Mouse (Mus musculus) cerebellum, adult 2 months (tissue): ENCODE measurements around the gene Garnl3.

Source experiments
- CTCF ChIP-seq: fragments of 200-500 bp; IDR thresholded peaks from 2 replicates; pipeline ENCODE4 v1.5.1; 2011; ENCODE audit warnings: low read depth, mild to moderate bottlenecking, control low read depth, low read length, moderate library complexity, borderline replicate concordance; ENCODE audit not compliant: insufficient read depth
- POLR2A ChIP-seq: fragments of 200-500 bp; IDR thresholded peaks from 2 replicates; pipeline ENCODE4 v1.6.1; 2011; ENCODE audit warnings: low read length, control low read depth, borderline replicate concordance; ENCODE audit not compliant: insufficient read depth

DNA sequence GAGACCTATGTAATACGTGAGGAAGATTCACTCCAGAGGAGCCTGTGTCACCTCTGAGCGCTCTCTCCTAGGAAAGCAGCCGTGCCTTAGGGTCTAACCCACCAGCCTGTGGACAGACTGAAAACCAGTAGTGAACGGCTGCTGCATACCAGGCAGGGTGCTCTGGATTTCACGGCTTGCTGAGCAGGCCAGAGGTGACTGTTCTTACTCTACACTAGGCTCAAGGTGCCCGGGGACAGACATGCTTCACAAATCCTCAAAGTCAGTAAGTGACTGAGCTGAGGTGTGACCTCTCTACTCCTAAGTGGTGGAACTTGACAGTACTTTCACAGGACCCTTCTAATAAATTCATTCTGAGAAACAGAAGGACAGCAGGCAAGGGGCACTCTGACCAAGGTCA is 108.6 kb downstream of the Garnl3 start:
- TF ChIP-seq CTCF: no peak
- no peak for TF ChIP-seq POLR2A
